Mouse (Mus musculus): Measurements from ENCODE around the gene Syce3.

- no peak for TF ChIP-seq POLR2A (IDR thresholded peaks at IDR 0.05; ENCODE audit: insufficient read depth, low read length)
- no peak for TF ChIP-seq CTCF (IDR thresholded peaks at IDR 0.05; ENCODE audit: low read depth, low read length)
- no peak for TF ChIP-seq EP300 (IDR thresholded peaks at IDR 0.05; ENCODE audit: insufficient read depth, low read depth, low read length)
Measured at GRCm38 (mm10) chr15:89459821-89460220, 49.5 kb upstream of the Syce3 start.

All from ES-Bruce4 (cell line).